Mouse (Mus musculus) spleen, adult 2 months (tissue): ENCODE measurements at regions not wholly inside any gene's neighbourhood (a gene's known extent, or its start where the extent isn't known, plus 50 kb on each side); places are given as distances from the start of the nearest gene placed in this dataset.

Source experiments
- CTCF ChIP-seq: fragments of 200-500 bp; IDR thresholded peaks from 2 replicates; pipeline ENCODE4 v1.5.1; 2011; ENCODE audit warnings: mild to moderate bottlenecking, inconsistent platforms; ENCODE audit not compliant: insufficient read depth, insufficient read length, insufficient replicate concordance; ENCODE audit errors: extremely low read depth
- POLR2A ChIP-seq: fragments of 200-500 bp; IDR thresholded peaks from 2 replicates; pipeline ENCODE4 v1.6.1; 2011; ENCODE audit warnings: low read depth, low read length, inconsistent platforms

DNA sequence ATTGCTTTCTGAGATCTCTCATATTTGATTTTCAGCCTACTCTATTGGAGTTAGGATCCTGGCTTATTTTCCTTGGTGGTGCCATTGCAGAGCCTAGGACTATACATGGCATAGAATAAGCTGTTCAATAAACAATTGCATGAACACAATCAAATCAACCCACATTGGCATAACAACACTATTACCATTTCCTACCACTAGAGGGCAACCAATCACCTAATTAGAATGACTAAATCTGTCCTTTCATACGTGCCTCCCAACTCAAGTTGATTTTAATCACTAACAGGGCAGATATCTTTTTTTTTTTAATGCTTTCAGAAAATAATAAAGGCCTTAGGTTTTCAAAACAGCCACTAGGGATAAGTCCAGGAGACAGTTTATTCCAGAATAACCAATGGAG lies 75.6 kb upstream of the Tmem260 start:
- TF ChIP-seq POLR2A (no peak), CTCF (no peak)
